19 mouse cellular contexts compared by ENCODE assay signal in genomic region chr14:27164639-27165038, GRCm38 (mm10).
"Had no signal": no experiment of that assay in that cellular context is flagged by ENCODE, and none has a peak within 500 bp of the region (broad histone marks: within the 10 kb centered on the region; RNA-seq: fewer than 3 reads in every experiment).

No protein-coding gene starts in this region.

- ATAC-seq: liver, postnatal 0 days; lung, postnatal 0 days; midbrain, embryonic 13.5 days; midbrain, embryonic 15.5 days had no signal

- H3K4me1 ChIP-seq: liver, embryonic 15.5 days; lung, embryonic 15.5 days; midbrain, embryonic 15.5 days; neural tube, embryonic 12.5 days; stomach, embryonic 15.5 days had no signal

- H3K27ac ChIP-seq: liver, embryonic 15.5 days; lung, embryonic 15.5 days; macrophage; midbrain, embryonic 13.5 days; midbrain, embryonic 15.5 days; neural tube, embryonic 12.5 days; stomach, embryonic 15.5 days had no signal

- DNase-seq: liver, postnatal 0 days; lung, adult 2 months; lung, postnatal 14 days; lung, postnatal 36 days; right cerebral cortex, postnatal 25 days; right cerebral cortex, postnatal 4 days; thymus, adult 18-20 months; thymus, postnatal 14 days; thymus, postnatal 36 days had no signal

- H3K36me3 ChIP-seq: liver, embryonic 15.5 days; lung, embryonic 15.5 days; midbrain, embryonic 13.5 days; midbrain, embryonic 15.5 days; neural tube, embryonic 12.5 days; stomach, embryonic 15.5 days had no signal

- H3K9ac ChIP-seq: liver, embryonic 15.5 days; liver, postnatal 0 days; lung, embryonic 15.5 days; midbrain, embryonic 13.5 days; midbrain, embryonic 15.5 days; neural tube, embryonic 12.5 days; stomach, embryonic 15.5 days had no signal

- H3K9me3 ChIP-seq: liver, embryonic 15.5 days; lung, embryonic 15.5 days; megakaryocyte, embryonic 14.5 days; midbrain, embryonic 13.5 days; midbrain, embryonic 15.5 days; neural tube, embryonic 12.5 days; stomach, embryonic 15.5 days had no signal

- H3K4me3 ChIP-seq: liver, embryonic 15.5 days; lung, embryonic 15.5 days; megakaryocyte, embryonic 14.5 days; midbrain, embryonic 13.5 days; midbrain, embryonic 15.5 days; neural tube, embryonic 12.5 days; stomach, embryonic 15.5 days had no signal

- H3K4me2 ChIP-seq: liver, embryonic 15.5 days; lung, embryonic 15.5 days; midbrain, embryonic 11.5 days; midbrain, embryonic 13.5 days; midbrain, embryonic 15.5 days; neural tube, embryonic 12.5 days; stomach, embryonic 15.5 days had no signal

- H3K27me3 ChIP-seq: liver, embryonic 15.5 days; lung, embryonic 15.5 days; midbrain, embryonic 13.5 days; midbrain, embryonic 15.5 days; neural tube, embryonic 12.5 days; stomach, embryonic 15.5 days had no signal
